Mouse (Mus musculus): ENCODE data around the gene Rbm8a. TPM values are rescaled to one million over a fixed set of nuclear protein-coding genes. Genes with fewer than 3 reads are reported as not detected.
"Not testable (repeated sequence)": the region's sequence is repeated elsewhere in the genome, so short reads cannot be mapped to it uniquely, and the experiment has no call there.

Gene Rbm8a
- total RNA-seq, 2 experiments from 2014 or later: 68.8 to 72.9 TPM

- peak; percentile 39 for DNase-seq
Observed at GRCm38 (mm10) chr3:96603311-96603710, 26.4 kb upstream of the Rbm8a start.

DNA sequence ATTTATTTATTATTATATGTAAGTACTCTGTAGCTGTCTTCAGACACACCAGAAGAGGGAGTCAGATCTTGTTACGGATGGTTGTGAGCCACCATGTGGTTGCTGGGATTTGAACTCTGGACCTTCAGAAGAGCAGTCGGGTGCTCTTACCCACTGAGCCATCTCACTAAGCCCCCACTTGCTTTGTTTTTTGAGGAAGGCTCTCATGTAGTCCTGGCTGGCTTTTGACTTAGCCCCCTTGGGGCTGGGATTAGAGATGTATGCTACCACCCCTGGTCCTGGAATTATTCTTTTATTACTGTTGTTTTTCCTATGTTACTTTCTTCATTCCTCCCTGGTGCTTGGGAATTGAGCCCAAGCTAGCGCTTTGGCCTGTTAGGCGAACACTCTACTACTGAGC is 23.7 kb upstream of the Rbm8a start:
- DNase-seq: not testable (repeated sequence)

DNA sequence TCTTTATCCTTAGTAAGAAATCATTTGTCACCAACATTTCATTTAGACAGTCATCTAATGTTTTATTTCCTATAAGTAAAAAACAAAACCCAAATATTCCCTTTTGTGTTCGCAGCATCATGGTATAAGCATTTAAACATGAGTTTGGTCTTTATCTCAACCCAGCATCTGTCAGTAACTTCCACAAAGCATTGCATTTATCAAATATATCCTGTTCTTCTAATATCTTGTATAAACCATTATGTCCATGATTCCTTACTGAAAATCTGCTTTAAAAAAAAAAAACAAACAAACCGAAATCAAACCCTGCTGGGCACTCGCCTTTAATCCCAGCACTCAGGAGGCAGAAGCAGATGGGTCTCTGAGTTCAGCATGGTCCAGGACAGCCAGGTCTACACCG is 23.1 kb upstream of the Rbm8a start:
- DNase-seq: no peak

- no peak for DNase-seq
Observed at GRCm38 (mm10) chr3:96617941-96618340, 11.8 kb upstream of the Rbm8a start.

DNA sequence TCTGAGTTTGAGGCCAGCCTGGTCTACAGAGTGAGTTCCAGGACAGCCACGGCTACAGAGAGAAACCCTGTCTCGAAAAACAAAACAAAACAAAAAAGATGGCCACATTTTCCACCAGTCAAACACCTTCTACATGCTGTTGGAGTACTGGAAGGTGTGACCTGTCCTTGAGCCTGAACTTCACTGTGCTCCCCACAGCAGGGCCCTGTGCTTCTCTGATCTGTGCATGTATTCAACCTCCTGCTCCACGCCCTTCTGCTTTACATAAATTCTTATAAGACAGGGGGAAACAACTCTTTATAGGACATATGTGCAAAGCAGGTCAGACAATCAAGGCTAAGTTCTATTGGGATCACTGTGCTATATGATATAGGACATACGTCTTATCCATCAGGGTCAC is 6.5 kb upstream of the Rbm8a start:
- no peak for DNase-seq

DNA sequence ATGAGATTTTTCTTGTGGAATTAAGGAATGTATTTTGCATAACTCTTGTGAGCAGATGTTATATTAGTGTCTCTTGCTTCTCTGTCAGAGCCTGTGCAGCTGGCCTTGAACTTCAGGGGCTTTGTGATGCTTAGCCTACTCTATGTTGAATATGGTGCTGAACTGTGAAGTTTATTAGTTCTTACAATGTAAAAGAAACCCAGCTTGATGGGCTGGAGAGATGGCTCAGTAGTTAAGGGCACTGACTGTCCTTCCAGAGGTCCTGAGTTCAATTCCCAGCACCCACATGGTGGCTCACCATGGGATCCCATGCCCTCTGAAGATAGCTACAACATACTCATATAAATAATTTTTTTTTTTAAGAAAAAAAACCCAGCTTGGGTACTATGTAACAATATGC is 2.3 kb downstream of the Rbm8a start:
- no peak for DNase-seq

DNA sequence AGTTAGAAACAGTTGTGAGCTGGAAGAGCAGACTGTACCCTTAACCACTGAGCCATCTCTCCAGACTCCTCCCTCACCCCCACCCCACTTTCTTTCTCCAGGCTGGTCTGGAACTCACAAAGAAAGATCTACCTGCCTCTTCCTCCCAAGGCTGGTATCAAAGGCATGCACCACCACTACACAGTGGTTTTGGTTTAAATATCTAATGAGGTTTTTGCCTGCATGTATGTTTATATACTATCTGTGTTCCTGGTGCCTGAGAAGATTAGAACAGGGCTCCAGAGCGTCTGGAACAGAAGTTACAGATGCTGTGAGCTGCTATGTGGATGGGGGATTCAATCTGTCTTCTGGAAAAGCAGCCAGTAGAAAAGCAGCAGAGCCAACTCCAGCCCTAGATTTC is 4.3 kb downstream of the Rbm8a start:
- no peak for DNase-seq

DNA sequence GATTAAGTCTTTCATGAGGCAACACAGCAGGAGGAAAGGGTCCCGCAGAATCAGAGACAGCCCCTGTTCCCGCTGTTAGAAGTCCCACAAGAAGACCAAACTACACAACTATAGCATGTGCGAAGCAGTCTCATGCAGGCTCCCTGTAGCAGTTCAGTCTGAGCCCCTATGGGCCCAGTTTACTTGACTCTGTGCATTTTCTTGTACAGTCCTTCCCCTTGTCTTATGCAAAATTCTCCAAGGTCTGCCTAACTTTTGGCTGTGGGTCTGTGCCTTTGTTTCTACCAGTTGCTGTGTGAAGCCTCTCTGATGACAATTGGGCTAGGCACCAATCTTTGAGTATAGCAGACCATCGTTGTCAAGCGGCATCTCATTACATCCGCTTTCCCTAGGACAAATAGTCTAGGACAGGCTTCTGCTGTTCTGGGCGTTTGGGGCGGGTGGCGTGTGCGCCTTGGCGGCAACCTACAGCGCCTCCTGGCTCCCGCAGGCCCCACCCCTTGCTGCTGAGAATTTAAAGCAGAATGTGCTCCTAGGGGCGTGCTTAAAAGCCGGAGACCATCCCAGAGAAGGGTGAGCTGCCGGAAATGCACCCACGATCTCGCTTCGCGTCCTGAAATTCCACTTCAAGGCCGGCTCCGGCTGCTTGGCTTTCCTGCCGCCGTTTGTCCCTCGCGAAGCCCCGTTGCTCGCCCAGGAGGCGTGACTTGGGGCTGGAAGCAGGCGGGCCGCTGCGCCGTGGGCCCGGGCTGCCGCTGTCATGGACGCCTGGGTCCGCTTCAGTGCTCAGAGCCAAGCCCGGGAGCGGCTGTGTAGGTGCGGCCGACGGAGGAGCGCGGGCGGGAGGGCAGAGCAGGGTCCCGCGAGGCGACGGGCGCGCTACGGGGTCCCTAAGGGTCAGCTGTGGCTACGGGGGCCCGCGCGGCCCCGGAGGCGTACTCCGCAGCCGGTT is 5.5 kb downstream of the Rbm8a start, which contains the start of the genes Pex11b and Gm42957:
Gene Pex11b, plus strand, starts transcription at position 449 of the 952 bp plus-strand sequence.
Gene Gm42957, plus strand, starts transcription at position 547 of the 952 bp plus-strand sequence.
- peak; percentile 96 for DNase-seq

- no peak for DNase-seq
Observed at GRCm38 (mm10) chr3:96635906-96636305, 6.2 kb downstream of the Rbm8a start.

GRCm38 (mm10) chr3:96636448-96636847 is 6.7 kb downstream of the Rbm8a start:
- peak; percentile 12 for DNase-seq

DNA sequence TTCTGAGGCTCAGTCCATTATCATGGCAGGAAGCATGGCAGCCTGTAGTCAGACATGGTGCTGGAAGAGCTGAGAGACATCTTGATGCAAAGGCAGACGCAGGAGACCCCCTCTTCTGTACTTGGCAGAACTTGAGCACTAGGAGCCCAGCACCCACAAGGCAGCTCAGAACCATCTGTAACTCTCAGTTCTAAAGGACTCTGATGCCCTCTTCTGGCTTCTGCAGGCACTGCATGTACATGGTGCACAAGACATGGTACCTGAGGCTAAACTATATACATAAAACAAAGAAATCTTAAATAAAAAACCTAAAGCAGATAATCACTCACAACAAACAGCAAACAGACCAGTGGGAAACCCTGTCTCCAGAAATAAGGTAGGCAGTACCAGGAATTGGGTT is 9.5 kb downstream of the Rbm8a start:
- DNase-seq: peak; percentile 76

GRCm38 (mm10) chr3:96645018-96645649 is 15.4 kb downstream of the Rbm8a start, which contains the start of gene Itga10:
Gene Itga10, plus strand, starts transcription at chr3:96645584.
- DNase-seq: peak; percentile 62

GRCm38 (mm10) chr3:96647365-96647764 is 17.6 kb downstream of the Rbm8a start:
- DNase-seq: no peak

- DNase-seq: no peak
Observed at GRCm38 (mm10) chr3:96660901-96661300, 31.2 kb downstream of the Rbm8a start.

DNA sequence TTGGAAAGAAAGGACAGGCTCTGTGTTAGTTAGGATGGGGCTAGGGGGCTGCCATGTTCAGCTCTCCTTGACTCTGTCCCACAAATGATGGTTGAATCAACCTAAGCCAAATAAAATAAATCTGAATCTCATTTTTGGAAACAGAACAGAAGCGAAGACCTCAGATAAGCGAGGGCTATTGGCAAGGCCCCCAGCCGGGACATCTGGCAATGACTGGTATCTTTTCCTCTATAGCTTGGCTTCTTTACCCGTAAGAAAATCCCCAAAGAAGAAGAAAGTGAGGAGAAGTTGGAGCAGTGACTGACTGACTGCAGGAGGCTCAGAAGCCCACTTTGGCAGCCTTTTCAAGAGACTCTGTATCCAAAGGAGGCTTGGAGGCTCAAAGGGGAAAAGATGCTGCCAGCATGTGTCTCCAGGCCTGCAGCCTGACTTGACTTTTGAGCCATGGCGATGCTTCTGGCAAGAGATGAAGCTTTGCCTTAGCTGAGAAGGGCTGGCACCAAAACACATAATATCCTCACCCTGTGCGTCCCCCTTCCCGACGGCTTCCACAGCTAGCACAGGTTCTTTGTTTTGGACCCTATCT is 33.1 kb downstream of the Rbm8a start:
- DNase-seq: no peak

GRCm38 (mm10) chr3:96663432-96664239 is 33.9 kb downstream of the Rbm8a start:
- DNase-seq: peak; percentile 87

DNA sequence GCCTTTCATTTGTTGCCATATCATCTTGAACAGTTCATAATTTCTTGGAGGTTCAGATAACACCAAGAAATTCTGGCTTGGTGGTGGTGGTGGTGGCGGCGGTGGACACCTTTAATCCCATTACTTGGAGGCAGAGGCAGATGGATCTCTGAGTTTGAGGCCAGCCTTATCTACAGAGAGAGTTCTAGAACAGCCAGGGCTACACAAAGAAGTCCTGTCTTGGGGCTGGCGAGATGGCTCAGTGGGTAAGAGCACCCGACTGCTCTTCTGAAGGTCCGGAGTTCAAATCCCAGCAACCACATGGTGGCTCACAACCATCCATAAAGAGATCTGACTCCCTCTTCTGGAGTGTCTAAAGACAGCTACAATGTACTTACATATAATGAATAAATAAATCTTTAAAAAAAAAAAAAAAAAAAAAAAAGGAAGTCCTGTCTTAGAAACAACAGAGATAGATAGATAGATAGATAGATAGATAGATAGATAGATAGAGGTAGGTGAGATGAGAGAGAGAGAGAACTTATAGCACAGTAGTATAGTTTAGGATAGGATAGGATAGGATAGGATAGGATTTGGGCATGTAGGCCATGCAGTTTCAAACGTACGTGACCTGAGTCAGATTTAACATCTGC is 36.1 kb downstream of the Rbm8a start:
- DNase-seq: not testable (repeated sequence)

GRCm38 (mm10) chr3:96666916-96667315 is 37.2 kb downstream of the Rbm8a start:
- no peak for DNase-seq

DNA sequence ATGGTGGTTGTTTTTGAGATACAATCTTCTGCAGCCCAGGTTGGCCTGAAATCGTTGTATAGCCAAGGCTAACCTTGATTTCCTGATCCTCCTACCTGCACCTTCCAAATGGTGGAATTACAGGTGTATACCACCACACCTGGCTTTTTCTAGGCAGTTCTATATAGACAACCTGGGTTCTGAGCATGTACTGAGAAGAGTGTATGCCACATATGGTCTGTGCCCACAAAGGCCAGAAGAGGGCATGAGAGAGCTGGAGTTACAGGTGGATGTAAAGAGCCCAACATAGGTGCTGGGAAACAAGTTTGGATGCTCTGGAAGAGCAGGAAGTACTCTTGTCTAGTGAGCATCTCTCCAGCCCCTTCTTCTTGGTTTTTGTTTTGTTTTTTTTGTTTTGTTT is 37.6 kb downstream of the Rbm8a start:
- peak; percentile 51 for DNase-seq

- DNase-seq: no peak
Observed at GRCm38 (mm10) chr3:96668424-96669067, 38.8 kb downstream of the Rbm8a start.
